Mouse (Mus musculus): ENCODE results near the gene Alcam.
A peak's percentile ranks its signal among the peaks of the same experiment; 100 is the strongest.

Gene Alcam

DNA sequence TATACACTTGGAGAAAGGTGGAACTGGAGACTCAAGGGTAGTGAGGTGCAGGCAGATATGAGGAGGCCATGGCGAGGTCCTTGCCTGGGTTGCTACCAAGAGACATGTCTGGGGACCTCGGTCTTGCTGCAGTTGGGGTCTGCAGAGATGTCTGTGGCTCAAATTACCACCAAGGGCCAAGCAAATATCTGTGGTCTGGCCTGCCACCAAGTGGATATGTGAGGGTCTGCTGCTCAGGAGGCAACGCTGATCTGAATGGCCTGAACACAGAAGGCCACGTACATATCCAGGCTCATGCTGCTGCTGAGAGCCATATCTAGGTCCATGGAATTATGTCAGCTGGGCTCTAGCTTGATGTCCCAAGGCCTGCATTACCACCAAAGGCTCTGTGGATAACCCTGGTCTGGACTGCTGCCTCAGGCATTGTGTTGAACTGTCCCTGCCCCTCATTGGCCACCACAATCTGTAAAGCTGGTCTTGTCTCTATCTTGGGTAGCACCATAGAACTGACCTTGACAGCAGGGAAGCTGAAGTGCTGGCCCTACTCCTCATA is 210.4 kb downstream of the Alcam start:
- no peak for DNase-seq

DNA sequence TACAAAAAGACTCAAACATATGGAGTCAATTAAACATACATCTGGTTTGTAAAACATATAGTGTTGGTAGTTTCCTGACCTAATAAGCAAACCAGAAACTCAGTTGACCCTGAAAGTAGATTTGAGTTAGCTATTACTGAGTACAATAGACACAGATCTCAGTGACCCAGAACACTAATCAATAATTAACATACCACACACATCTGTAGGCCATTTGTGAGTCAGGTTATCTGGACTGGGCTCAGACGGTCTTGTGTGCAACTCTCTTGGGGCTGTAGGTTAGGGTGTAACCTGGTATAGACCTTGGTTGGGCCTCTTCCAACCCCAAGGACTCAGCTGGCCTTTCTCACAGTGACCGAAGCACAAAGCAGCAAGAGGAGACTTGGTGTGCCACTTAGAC is 211.7 kb downstream of the Alcam start:
- DNase-seq = peak; percentile 26

- no peak for DNase-seq
Measured at GRCm38 (mm10) chr16:52229930-52230329, 223.9 kb downstream of the Alcam start.

DNA sequence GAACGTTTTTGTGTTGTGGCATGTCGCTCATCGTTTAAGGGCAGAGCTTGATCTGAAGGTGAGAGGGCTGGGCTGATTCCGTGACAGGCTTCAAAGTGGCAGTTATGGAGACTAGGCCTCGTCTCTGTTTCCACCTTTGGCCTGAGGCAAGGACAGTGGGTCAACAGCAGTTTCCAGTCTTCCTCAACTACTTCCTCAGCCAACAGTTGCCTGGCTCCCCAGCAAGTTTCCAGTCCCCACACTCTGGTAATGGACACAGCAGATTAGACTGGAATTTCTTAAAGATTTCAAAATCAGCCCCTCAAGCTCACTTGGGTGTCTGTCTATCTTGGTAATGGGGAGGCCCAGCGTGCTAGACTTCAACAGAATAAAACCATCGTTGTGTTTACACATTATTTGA is 224.4 kb downstream of the Alcam start:
- no peak for DNase-seq

DNA sequence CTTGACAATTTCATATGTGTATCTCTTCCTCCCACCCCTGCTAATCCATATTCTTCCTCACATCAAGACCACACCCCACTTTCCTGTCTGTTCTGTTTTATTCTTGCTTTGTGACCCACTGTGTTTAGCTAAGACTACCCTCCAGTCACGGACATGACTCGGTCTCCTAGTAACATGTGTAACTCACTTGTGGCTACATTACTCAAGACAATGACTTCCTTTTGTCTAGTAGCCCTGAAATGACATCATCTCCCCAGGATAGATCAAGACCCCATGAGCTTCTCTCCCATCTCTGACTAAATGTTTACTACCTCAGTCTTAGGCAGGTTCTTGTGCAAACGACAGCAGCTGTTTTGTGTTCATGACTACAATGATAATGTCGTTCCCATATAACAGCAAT is 231.0 kb downstream of the Alcam start:
- no peak for DNase-seq

DNA sequence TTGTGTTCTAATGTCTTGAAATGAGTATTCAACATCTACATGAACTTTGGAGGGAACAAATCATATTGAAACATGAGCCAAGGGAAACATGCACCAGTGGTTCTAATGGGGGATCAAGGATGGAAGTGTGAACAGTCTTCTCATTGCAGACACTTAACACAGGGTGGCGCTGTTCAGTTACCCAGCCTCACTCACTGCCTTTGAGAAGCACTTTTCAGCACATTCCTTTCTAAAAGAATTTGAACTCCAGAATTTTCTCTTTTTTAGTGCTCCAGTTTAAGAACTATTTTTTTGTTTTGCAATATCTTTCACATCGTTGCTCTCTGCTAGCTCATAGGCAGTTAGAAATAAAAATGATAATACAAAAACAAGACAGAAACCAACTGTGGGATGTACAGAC is 234.8 kb downstream of the Alcam start:
- DNase-seq = peak; percentile 7

GRCm38 (mm10) chr16:52210844-52211606 is 242.8 kb downstream of the Alcam start:
- no peak for DNase-seq

DNA sequence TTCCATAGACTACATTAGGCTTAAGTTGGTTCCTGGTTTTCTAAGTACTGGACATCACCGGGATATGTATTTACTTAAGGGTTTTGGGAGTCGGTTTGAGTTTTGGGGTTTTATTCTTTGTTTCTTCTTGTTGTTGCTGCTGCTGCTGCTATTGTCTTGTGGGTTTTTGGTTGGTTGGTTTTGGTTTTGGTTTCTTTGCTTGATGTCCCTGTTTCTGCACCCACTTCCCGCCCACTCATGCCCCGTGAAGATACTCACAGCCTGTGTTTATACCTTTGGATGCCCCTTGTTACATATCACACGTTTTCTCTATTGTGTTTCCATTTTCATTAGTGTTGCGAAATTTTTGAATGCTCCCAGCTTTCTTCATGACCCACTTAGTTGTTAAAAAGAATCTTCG is 253.8 kb downstream of the Alcam start:
- DNase-seq = no peak
